Mouse (Mus musculus) brain, embryonic 18.5 days (tissue): ENCODE measurements around the gene Stmn1.

Experiments
- DNase-seq: peaks from one replicate; pipeline ENCODE4 v3.0.0-alpha.2; 2012; ENCODE audit warnings: low read depth, low spot score

Gene Stmn1

DNA sequence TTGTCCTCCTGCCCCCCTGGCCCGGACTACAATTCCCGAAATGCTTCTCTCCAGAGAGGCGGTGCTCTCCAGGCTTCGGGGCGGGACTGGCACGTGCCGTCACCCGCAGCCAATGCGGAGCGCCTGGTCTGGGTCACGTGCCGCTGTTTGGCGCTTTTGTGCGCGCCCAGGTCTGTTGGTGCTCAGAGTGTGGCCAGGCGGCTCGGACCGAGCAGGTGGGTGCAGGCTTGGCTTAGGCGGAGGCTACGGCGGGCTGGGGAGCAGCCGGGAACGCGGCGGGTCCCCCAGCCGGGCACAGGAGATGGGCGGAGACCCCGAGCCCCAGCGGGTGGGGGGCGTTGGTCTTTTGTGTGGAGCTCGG is at the start of gene Stmn1:
Gene Stmn1, plus strand, starts transcription at position 106 of the 361 bp plus-strand sequence.
- peak; percentile 96 for DNase-seq

GRCm38 (mm10) chr4:134421971-134422370 is 46.1 kb upstream of the Stmn1 start:
- DNase-seq = no peak

DNA sequence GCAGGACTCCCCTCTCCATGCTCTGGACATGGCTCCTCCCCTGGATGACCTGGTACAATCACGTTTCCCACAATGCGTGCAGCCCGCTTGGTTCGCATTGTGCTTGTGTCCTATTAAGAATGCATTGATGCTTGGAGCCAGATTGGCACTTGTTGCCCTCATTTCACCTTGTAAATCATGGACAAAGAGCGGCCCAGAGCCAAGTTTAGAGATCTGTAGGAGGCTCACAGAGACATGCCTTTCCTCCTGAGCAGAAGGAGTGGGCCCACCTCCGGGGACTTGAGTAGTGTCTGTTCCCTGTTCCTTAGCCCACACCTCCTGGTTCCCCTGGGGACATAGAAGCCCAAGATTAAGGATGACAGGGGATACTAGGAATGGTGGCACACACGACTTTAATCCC is 44.2 kb upstream of the Stmn1 start:
- DNase-seq = no peak

DNA sequence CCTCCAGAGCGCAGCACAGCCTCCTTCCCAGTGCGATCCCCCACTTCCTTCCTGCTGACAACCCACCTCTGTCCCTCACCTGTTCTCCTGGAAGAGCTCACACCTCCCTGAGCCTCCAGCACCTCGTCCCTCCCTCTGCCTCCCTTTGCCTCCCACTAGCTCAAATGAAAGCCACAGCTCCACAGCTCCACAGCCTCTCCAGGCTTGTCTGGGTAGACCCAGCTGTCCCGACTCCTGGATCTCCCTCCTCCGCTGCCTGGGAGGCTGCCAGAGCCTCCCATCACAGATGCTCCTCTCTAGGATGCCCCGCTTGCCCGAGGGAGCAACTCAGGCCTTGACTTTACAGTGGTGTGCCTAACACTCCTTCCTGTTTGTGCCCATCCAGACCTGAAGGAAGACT is 43.0 kb upstream of the Stmn1 start:
- no peak for DNase-seq

- peak; percentile 91 for DNase-seq
Measured at GRCm38 (mm10) chr4:134430381-134431004, 37.6 kb upstream of the Stmn1 start.

DNA sequence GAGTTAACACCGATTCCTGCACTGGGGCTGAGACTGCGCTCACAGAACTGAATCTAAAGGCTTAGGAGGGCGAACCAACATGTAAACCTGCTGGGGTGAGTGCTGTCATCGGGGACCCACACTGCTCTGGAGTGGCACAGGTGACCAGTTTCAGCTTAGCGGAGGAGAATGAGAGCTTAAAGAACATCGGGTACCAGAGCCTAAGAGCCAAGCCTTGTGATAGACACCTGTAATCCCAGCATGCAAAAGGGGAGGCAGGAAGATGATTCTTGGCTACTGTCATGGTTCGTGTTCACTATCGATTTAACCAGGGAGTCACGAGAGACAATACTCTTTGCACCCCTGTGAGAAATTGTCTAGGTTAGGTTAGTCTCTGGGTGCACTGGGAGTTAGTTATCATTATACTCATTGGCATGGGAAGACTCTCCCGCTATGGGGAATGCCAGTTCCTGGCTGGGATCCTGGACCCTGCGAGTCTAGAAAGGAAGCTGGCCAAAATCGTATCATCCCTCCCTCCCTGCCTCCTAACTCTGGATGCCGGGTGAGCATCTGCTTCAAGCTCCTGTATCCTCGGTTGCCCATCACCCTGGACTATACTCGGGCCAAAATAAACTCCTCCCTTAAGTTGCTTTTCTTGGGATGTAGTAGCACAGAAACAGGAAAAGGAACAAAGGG is 35.3 kb upstream of the Stmn1 start:
- DNase-seq = no peak

- DNase-seq = no peak
Measured at GRCm38 (mm10) chr4:134436185-134436584, 31.9 kb upstream of the Stmn1 start.

GRCm38 (mm10) chr4:134436659-134437058 is 31.5 kb upstream of the Stmn1 start:
- no peak for DNase-seq

- DNase-seq = no peak
Measured at GRCm38 (mm10) chr4:134439119-134439518, 29.0 kb upstream of the Stmn1 start.

DNA sequence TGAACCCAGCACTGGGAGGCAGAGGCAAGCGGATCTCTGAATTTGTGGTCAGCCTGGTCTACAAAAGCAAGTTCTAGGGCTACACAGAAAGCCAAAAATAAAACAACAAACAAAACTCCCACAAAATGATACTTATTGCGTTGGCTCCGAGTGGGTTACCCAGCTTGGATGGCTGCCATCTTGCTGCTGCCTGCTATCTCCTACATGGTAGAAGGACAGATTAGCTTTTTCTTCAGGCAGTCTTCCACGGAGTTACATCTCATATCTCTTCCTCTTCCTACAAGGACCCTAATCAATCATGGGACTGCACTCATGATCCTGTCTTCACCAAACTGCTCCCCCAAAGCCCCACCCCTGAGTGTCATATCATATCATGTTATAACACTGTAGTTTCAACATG is 28.2 kb upstream of the Stmn1 start:
- no peak for DNase-seq

- DNase-seq = no peak
Measured at GRCm38 (mm10) chr4:134442216-134442615, 25.9 kb upstream of the Stmn1 start.

DNA sequence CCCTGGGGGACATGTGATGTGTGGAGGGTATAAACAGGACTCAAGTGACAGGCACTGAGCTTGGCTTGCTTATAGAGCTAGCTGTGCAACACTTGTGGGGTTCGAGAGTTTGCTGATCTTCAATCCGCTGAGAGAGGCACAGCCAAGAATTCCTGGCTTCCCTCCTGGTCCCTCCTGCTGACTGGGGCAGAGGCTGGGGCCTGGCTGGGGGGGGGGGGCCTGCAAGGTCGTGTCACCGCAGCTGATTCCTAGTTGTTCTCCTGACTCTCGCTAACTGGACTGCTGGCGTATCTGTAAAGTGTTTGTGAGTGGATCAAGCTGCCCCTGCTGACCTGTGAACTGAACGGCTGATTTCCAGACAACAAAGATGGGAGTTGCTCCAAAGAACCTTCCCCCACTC is 24.5 kb upstream of the Stmn1 start:
- DNase-seq = no peak

DNA sequence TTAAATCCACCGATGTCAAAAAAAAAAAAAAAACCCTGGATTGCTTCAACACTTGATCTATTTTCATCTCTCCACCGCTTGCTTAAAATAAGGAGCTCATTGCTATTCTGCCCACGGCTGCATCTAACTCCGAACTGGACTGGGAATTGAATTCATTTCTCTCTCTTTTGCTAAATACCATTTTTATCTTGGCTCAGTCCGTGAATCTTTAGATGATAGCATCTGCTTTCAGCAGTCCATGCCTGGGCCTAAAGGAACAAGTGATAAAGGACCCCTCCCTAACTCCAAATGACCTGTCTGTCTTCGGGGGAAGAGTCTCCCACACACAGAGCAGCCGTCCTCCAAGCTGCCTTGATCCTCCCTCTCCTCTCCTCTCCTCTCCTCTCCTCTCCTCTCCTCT is 23.2 kb upstream of the Stmn1 start:
- DNase-seq = no peak

DNA sequence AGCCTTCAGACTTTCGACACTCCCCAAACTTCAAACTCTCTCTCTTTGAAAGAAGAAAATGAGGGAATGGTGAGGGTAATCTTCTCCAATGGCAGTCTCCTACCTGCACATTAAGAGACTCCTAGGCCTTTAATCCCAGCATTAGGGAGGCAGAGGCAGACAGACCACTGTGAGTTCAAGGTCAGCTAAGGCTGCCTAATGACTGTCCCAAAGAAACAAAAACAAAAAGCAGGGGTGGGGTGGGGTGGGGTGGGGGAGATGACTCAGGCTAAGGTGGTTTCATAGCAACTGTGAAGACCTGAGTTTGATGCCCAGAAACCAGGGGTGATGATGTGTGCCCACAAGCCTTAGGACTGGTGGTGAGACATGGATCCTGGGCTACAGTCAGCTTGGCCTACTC is 22.6 kb upstream of the Stmn1 start:
- DNase-seq = no peak

DNA sequence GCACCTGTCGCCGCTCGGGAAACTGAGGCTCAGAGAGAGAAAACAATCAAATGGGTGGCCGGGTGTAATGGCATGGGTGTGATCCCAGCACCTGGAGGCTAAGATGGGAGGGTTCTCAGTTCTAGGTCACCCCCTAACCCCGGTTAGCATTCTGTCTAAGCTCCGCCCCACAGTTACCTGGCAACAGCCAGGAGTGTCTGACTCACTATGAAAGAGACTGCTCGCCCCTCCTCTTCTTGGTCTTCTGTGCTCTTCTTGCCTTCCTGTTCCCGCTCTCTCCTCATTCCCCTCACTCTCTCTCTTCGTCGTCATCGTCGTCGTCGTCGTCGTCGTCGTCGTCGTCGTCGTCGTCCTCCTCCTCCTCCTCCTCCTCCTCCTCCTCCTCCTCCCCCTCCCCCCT is 20.2 kb upstream of the Stmn1 start:
- DNase-seq = no peak

- DNase-seq = no peak
Measured at GRCm38 (mm10) chr4:134449595-134450391, 18.3 kb upstream of the Stmn1 start.

- DNase-seq = no peak
Measured at GRCm38 (mm10) chr4:134450392-134451195, 17.5 kb upstream of the Stmn1 start.

GRCm38 (mm10) chr4:134451484-134451883 is 16.6 kb upstream of the Stmn1 start:
- no peak for DNase-seq

DNA sequence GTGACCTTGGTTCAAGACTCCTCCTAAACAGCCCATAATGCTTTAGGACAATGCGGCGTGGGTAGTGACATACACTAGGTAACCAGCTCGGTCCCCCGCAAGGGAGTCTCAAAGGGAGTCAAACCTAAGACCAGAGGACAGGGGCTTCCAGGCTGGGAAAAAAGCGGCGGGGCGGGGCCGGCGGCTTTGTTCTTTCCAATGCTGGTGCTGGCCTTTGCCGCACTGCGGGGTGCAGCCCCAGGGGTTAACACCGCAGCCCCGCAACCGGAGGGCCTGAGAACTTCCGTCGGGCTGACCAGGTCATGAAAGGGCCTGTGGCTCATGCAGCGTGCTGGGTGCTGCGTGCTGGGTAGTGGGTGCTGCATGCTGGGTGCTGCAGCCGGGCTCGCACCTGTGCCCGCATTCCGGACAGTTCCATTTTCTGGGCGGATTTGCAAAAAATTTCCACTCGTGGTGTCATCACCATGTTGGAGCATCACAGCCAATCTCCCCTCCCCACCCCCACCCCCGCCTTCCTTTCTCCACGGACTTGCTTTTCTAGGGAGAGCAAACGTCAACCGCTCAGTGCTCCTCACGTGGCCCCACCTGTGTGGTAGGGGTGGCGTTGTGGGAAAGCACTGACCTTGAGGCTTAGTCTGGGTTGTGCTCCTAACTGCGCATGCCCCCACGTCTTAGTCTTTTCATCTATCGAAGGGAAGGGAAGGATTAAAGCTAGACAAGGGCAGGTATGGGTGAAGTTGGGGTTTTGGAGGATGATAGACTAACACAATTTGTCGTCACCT is 14.3 kb upstream of the Stmn1 start:
- DNase-seq = no peak

- no peak for DNase-seq
Measured at GRCm38 (mm10) chr4:134455310-134455709, 12.8 kb upstream of the Stmn1 start.

DNA sequence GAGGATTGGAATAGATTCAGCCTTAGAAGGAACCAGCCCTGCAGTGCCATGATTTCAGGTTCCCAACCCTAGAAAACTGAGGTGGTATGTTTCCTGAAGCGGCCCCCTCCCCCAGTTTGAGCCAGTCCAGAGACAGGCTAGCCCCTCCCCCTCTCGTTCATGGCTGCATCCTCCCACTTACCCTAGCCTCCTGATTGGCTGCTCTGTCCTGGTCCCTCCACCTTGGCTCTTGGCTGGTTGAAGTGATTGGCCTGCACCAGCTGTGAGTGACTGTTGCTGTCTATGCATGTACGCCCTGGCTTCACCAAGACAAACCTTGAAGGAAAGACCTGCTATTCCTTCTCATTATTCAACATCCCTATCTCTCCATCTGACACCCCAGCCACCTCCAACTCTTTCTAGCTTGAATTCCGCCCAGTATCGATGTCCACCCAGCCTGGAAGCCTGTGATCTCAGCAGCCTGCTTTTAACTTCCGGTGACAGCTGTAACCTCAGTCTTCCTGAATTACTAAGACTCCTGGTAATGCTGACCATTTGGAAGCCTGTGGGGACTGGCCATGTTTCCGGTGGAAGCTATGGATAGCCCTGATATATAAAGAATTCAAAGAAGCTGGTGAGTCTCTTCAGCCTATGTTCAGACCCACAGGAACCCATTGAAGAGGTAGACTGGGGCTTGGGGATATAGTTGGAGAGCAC is 10.8 kb upstream of the Stmn1 start:
- no peak for DNase-seq
